Mouse (Mus musculus) cerebellum, adult 9-11 months (tissue): ENCODE data around the gene Kif14.
"Not testable (repeated sequence)": the region's sequence is repeated elsewhere in the genome, so short reads cannot be mapped to it uniquely, and the experiment has no call there.

Source experiments
- DNase-seq: peaks from one replicate; pipeline ENCODE4 v3.0.0; 2022

The Kif14 gene

DNA sequence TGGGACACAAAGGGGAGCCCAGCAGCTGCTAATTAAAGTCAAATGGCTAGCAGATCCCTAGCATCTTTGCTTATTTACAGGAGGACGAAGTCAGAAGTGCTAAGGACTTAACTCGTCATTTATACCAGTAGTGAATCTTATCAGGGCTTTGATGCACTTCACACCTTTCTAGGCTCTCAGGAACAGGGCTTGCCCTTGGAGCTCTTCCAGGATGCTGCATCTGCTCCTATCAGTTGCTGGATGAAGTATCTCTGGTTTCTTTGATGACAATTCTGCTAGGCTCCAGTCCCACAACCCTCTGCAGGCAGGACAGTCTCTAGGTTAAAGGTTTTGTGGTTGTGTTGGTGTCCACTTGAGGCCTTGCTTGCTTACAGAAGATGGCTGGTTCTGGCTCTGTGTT lies 26.1 kb downstream of the Kif14 start:
- DNase-seq = no peak

DNA sequence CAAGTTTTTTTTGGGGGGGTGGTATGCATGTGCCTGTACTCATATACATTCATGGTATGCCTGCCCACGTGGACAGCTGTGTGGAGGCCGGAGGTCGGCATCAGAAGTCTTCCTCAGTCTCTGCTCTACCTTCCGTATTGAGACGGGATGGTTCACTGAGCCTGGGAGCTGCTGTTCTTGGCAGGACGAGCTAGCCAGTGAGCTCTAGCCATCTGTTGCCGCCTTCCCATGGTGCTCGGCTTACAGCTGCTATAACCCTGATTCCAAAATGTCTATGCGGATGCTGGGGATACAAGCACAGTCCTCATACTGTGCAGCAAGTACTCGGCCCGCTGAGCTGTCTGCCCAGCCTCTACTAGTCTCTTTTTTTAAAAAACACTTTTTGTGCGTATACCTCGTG lies 33.2 kb downstream of the Kif14 start:
- DNase-seq = no peak

DNA sequence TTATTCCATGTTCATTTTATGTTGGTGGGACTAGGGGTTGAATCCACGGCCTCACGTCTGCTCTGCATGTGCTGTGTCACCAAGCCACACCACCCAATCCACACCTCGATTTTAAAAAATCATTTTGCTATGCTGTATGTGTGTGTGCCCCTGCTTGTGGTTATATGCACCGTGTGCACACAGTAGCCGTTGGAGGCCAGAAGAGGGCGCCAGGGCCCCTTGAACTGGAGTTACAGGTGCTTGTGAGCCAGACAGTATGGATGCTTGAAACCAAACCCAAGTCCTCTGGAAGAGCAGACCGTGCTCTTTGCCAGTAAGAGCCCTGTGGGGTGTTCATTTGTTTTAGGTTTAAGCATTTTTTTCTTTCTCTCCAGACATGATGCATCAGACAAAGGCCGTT lies 36.8 kb downstream of the Kif14 start:
- no peak for DNase-seq

DNA sequence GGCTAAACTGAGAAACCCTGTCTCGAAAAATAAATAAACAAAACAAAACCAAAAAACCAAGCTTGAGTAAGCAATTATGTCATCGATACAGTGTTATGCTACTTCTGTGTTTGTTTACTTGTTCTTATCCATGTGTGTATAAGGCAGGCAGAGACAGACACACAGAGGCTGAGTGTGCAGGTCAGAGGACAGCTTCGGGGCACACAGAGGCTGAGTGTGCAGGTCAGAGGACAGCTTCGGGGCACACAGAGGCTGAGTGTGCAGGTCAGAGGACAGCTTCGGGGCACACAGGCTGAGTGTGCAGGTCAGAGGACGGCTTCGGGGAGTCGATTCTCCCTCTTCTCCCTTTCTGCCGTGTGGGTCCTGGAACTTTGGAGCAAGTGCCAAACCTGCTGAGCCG lies 40.1 kb downstream of the Kif14 start:
- DNase-seq = not testable (repeated sequence)

DNA sequence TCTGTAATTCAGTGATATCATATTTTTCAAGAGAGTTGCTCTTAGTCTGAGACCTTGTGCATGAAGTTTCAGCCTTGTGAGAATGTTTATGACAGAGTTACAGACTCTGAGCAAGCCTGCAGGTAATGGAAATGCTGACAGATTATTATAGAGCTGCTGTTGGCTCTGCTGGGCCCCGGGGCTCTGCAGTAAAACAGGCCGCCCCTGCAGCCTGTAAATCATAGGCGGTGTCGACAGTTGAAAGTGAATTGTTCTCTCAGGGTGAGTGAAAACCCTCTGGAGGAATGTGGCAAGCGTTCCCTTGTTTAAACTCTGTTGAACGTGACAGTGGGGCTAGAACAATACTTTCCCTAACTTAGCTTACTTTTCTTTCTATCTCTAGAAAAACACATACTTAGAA lies 46.2 kb downstream of the Kif14 start:
- no peak for DNase-seq

DNA sequence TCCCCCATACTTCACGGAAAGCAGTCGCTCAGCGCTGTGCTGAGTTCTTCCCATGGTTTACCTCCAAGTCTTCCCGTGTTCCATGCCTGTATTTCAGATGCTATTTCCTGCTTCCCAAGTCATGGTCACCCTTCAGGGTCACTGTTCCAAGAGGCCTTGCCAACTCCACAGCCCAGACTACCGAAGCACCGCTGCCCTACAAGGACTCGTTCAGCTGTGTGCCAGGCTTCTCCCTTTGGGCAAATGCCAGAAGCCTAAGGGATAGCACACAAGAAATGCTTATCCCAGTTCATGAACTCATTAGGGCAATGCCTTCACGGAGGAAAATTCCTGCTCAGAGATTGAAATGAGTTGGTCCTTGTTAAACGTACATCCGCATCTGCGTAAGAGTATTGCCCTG lies 47.0 kb downstream of the Kif14 start:
- DNase-seq = no peak

DNA sequence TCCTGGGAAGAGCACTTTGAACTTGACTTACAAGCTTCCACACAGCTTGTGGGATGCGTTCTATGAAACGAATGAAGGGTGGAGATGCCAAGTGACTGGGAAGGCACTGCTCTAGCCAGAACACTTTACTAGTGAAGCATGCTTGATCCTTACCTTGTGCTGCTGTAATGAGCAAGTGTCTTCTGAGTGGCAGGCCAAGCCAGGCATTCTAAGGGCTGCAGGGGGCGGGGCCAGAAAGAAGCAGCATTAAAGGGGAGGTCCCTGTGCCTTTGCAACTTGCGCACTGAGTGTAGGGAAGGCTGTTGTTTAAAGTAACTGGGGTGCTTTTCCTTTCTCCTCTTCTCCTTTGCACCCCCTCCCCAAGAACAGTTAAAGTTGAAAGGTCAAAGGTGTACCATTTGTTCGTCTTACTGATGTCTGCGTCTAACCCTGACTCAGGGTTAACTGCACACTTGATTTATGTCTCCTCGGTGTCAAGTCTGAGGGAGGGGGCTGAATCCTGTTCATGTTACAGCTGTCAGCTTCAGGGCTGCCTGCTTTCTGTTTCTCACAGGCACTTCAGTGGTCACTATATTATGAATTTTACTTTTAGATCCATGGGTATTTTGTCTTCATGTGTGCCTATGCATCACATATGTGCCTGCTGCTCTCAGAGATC lies 52.7 kb downstream of the Kif14 start:
- no peak for DNase-seq

DNA sequence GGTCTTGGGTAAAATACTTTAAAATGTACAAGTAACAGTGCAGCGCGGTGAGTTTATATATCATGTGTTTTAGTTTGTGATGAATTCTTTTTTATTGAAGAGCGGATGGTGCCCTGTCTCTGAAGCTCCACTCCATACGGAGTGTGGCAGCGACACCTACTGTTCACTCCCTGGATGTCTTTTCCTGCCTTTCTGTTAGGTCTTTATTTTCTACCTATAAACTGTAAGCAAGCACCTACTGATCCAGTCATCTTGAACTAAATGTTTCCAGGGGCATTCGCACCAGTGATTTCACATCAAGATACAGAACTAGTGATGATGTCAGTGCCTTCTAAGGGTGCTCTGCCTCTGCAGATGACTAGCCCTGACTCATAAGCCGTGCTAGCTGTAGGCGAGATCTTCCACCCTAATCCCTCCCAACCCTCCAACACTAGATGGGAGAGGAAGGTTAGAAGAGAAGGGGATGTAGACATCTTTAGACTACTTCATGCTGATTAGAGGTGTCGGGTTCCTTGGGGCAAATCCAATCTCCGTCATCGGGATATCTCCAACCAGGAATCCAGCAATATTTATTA lies 55.3 kb downstream of the Kif14 start:
- no peak for DNase-seq

DNA sequence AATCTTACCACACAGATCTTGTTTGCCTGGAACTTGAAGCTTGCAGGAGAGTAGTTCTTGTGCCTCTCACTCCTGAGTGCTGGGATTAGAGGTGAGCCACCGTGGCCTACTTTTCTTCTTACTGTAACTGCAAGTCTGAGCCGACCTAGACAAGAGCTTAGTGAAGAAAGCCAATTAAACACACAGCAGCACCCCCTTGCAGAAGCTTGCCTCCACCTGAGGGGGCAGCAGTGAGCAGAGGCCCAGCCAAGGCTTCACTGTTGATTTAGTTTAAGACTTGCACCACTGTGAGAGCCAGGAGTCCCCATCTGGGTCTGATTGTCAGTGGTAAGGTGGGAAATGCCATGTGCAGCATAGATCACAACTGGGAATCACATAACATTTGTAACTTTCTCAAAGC lies 58.8 kb downstream of the Kif14 start:
- peak; percentile 9 for DNase-seq

DNA sequence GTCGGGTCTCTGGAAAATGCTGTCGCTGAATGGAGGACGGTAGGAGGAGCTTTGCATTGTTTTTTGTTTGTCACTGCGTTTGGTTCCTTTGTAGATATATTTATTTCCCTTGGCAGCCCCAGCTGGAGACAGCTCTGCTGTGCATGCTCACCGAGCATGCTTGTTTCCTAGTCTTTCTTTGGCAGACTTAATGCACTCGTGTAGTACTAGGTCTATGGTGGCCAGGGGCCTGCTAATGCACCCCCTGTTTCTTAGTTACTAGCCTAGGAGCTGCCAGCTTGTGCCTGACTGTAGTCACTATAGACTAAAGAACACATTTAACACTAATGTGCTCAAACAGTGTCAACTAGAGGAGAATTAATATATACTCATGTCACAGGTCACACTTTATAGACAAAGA lies 59.7 kb downstream of the Kif14 start:
- DNase-seq = no peak

DNA sequence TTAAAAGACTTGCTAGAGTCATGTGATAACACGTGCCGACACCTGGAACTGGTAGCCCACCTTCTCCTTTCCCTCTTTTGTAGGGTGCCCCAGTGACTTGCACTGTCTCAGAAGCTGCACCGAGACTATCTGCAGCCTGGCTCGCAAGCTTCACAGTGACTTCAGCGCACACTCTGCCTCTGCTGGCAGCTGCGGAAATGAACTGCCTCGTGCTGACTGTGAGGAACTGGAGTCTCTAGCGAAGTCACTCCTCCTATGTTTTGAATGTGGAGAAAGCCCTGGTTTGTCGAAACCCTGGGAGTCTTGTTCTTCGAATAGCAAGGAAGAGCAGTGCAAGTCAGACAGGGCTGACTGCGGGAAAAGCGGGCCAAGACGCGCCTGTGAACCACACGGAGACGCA lies 61.0 kb downstream of the Kif14 start:
- DNase-seq = no peak

DNA sequence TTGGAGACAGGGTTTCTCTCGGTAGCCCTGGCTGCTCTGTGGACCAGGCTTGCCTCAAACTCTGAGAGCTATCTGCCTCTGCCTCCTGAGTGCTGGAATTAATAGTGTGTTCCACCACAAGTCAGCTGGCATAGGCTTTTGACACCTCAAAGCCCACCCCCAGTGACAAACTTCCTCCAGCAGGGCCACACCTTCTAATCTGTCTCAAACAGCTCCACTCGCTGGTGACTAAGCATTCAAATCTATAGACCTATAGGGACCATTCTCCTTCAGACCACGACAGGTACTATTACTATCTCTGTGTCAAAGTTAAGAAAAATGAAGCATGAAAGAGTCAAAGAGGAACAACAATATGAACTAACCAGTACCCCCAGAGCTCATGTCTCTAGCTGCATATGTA lies 66.4 kb downstream of the Kif14 start:
- DNase-seq = no peak

DNA sequence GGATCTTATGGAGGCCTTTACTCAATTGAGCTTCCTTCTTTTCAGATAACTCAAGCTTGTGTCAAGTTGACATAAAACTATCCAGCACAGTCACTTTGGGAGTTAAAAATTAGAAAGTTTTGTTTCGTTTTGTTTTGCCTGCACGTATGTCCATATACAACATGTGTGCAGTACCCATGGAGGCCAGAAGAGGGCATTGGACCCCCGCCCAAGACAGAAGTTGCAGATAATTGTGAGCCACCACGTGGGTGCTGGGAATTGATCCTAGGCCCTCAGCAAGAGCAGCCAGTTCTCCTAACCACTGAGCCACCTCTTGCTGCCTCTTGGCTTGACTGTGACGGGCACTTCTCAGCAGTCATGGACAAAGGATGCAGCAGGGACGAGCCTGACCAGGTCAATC lies 70.8 kb downstream of the Kif14 start:
- no peak for DNase-seq

DNA sequence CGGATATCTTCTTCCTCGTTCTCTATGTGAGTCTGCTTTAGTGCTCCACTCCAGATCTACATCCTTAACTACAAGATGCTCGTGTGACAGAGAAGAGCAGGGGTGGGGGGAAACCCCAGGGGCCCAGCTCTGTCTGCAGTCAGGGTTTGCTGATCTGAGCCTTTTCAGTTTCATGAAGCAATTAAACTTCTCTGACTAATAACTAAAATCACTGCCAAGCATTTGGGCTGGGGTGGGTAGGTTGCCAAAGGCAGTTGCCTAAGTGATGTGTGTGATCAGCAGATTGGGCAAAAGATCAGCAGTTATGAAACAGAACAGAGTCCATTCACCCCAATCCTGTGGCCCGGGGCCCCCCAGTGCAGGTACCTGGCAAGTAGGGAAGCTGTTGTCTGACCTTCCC lies 72.1 kb downstream of the Kif14 start:
- no peak for DNase-seq

DNA sequence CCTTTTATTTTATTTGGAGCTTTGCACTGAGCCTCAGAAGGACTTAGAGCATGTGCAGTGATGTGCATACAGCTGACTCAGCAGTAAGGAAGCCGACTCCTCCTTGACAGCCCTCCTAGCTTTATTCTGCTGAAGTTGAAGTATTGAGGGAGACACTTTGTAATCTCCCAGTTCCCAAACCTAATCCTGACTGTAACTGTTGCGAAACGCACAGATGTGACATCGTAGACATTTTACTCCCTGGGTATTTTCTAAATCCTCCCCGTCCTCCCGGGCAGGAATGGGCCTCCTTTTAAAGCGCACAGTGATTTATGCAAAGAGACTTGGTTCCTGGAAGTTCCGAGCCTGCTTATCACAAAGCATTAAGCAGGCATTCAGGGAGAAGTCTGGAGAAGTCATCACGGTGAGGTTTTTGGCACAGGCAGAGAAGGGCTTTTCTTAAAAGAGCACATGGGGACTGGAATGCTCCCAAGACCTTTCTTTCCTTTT lies 74.3 kb downstream of the Kif14 start:
- DNase-seq = no peak

DNA sequence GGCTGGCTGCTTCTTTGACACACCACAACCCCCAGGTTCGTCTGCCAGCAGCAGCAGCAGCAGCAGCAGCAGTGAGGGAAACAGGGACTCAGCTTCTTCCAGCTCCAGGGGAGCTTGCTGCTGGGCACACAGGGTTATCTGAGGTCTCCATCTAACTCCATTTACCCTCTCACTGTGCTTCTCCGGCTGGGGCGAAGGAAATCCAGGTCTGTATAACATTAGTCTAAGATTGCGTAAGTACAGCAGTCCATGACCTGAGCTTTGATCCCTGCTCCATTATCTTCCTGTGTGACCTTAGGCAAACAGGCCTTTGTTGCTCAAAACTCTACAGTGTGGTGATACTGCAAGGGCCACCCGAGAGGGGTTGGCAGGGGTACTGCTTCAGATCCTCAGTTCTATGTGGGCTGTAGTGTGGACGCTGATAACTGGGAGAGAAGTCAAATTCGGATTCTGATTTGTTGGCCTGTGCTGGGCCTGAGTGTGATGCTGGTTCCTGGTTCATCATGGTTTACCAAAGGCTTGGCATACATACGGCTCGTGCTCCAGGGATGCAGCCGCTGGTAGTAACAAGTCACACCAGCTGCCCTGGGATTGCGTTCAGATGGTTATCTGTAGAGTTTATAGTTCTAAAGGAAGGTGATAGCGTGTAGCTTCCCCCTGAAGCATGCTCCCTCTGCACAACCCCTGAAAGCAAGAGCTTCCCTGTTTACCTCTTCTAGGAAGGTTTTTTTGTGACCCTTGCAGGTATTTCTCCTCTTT lies 75.7 kb downstream of the Kif14 start:
- no peak for DNase-seq

DNA sequence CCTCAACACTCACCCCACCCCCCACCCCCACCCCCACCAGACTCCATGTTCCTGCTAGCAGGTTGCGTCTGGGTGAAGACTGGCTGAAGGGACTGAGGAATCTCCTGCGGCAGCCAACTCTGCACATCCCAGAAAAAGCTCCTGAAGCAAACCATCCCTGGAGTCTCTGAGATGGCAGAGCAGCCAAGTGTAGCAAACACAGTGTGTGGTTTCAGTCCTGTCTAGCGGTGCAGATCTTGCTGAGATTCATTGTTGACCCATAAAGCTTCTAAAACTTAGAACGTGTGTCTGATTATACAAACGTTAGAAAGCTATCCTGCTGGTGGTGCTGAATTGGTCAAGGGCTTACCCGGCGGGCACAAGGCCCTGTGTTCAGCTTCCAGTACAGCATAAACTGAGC lies 77.8 kb downstream of the Kif14 start:
- no peak for DNase-seq

DNA sequence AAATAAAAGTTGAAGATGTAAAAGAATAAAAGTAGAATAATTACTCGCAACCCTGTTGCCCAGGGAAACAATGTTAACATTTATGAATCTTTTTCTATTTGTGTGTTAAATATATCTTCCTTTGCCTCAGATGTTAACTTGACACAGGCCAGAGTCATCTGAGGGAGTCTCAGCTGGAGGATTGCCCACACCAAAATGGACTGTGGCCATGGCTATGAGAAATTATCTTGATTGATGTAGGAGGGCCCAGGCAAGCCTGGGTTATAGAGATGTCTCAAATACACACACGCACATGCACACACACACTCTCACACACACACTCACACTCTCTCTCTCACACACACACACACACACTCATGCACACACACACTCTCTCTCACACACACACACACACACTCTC lies 80.9 kb downstream of the Kif14 start:
- no peak for DNase-seq

DNA sequence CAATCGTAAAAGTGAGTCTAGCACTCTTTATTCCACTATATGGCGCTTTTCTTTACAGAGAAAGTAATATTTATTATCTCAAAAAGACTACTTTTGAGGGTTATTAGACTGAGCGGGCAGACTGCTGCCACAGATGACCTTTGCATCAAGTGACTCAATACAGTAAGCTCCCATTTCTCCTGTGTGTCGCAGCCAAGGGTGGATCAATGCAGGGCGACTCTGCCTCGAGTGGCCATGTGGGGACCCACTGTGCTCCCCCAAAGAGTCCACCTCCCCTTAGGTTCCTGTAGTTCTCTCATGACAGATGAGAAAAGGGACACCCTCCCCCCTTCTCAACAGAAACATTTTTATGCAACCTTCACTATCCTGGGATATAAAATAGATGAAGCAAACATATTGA lies 84.1 kb downstream of the Kif14 start:
- no peak for DNase-seq

DNA sequence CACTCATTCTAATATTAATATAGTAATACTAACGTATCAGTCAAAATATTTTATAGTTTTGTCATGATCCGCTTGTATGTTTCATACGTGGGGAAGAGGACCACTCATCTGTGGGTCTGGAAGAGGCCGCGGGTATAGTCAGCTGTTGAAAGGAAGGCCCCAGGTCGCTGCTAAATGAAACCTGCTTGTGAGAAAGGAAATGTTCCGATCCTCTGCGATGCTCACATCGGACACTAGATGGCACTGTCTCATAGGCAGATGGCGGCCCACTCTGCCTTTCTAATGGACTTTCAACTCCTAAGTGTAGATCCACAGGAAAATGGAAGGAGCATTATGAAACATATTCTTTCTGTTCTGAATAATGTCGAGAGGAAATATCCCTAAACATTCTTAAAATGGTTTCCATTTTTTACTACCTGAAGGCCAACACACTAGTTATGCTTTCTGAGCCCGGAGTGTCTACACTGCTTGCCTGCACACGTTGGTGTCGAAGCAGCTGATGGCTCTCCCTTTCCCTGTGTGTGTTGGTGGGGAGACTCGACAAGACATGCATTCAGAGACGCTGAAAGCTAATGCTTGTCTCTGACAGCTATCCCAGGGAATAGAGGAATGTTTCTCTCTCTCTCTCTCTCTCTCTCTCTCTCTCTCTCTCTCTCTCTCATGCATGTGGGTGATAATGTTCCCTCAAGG lies 84.9 kb downstream of the Kif14 start:
- DNase-seq = peak; percentile 56

DNA sequence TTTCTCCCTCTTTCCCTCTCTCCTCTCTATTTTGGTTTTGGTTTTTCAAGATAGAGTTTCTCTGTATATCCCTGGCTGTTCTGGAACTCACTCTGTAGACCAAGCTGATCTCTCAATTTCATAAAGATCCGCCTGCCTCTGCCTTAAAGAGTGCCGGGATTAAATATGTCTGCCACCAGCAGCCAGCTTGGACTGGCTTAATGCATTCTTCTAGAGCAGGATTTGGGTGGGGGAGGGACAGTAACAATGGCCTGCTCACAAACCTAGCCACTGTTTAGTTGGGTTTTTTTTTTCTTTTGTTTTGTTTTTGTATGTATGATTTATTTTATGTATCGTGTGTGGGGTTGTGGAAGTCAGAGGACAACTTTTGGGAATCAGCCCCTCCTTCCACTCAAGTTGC lies 88.5 kb downstream of the Kif14 start:
- DNase-seq = no peak

DNA sequence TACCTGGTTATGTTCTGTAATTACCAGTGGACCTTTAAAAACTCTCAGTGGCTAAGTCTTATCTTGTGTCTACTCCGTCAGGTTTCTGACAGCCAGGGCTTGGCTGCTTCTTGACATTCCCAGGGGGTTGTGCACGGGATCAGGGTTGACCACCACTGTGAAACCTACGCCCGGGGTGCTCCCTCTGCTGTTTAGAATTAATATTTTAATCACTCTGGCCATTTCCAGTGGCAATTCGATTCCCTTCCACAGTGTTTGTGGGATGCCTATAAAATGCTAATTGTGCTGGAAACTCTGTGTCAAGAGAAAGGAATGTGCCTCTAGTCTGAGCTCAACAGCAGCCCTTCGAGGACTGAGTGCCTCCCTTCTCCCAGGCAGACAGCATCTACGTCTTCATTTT lies 89.7 kb downstream of the Kif14 start:
- DNase-seq = no peak

DNA sequence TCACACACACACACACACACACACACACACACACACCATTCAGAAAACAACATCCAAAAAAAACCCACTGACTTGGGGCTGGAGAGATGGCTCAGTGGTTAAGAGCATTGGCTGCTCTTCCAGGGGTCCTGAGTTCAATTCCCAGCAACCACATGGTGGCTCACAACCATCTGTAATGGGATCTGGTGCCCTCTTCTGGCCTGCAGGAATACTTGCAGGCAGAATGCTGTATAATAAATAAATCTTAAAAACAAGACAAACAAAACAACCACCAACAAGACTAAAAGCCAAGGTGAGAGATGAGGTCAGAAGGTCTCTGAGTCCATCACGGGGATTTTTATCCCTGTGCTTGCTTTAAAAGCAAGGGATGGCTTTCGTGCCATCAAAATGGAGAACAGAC lies 90.5 kb downstream of the Kif14 start:
- not testable (repeated sequence) for DNase-seq

DNA sequence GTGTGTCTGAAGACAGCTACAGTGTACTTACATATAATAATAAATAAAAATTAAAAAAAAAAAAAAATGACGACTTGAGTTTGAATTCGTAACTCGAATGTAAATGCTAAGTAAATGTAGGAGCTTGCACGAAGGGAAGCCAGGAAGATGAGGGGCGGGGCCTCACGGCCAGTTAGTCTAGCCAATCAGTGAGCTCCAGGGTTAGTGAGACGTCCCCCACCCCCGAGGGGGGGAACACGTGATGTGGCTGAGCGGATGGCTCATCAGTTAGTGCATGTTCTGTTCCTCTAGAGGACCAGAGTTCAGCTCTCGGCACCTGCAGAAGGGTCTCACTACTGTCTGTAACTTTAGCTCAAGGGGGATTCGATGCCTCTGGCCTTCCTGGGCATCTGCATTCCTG lies 91.3 kb downstream of the Kif14 start:
- no peak for DNase-seq
